Mouse (Mus musculus): ENCODE results near the gene Cachd1.

Cachd1 gene

GRCm38 (mm10) chr4:100879414-100879813 lies 102.9 kb downstream of the Cachd1 start:
- no peak for DNase-seq

GRCm38 (mm10) chr4:100880075-100880474 lies 103.6 kb downstream of the Cachd1 start:
- DNase-seq = no peak

- peak; percentile 30 for DNase-seq
Measured at GRCm38 (mm10) chr4:100885793-100886742, 109.6 kb downstream of the Cachd1 start.

- DNase-seq = peak; percentile 45
Measured at GRCm38 (mm10) chr4:100886743-100887416, 110.4 kb downstream of the Cachd1 start.

GRCm38 (mm10) chr4:100890106-100890970 lies 113.9 kb downstream of the Cachd1 start:
- no peak for DNase-seq

- DNase-seq = no peak
Measured at GRCm38 (mm10) chr4:100893739-100894138, 117.3 kb downstream of the Cachd1 start.

GRCm38 (mm10) chr4:100894142-100894541 lies 117.7 kb downstream of the Cachd1 start:
- no peak for DNase-seq

- no peak for DNase-seq
Measured at GRCm38 (mm10) chr4:100896260-100897010, 120.0 kb downstream of the Cachd1 start.

- no peak for DNase-seq
Measured at GRCm38 (mm10) chr4:100897943-100898342, 121.5 kb downstream of the Cachd1 start.

- no peak for DNase-seq
Measured at GRCm38 (mm10) chr4:100909694-100910340, 133.3 kb downstream of the Cachd1 start.

- DNase-seq = no peak
Measured at GRCm38 (mm10) chr4:100910605-100911330, 134.3 kb downstream of the Cachd1 start.

- DNase-seq = no peak
Measured at GRCm38 (mm10) chr4:100911658-100912057, 135.2 kb downstream of the Cachd1 start.

- DNase-seq = no peak
Measured at GRCm38 (mm10) chr4:100913666-100914065, 137.2 kb downstream of the Cachd1 start.

- DNase-seq = no peak
Measured at GRCm38 (mm10) chr4:100914532-100914931, 138.1 kb downstream of the Cachd1 start.

GRCm38 (mm10) chr4:100915093-100915492 lies 138.6 kb downstream of the Cachd1 start:
- no peak for DNase-seq

GRCm38 (mm10) chr4:100917511-100917910 lies 141.0 kb downstream of the Cachd1 start:
- DNase-seq = no peak

- DNase-seq = no peak
Measured at GRCm38 (mm10) chr4:100920413-100920812, 143.9 kb downstream of the Cachd1 start.

GRCm38 (mm10) chr4:100922816-100923554 lies 146.5 kb downstream of the Cachd1 start:
- no peak for DNase-seq

GRCm38 (mm10) chr4:100923598-100923997 lies 147.1 kb downstream of the Cachd1 start:
- DNase-seq = no peak

- DNase-seq = no peak
Measured at GRCm38 (mm10) chr4:100924276-100924675, 147.8 kb downstream of the Cachd1 start.

All from liver (tissue).